Mouse (Mus musculus): ENCODE measurements around the gene Gm4881. TPM values are rescaled to one million over a fixed set of nuclear protein-coding genes. Genes with fewer than 3 reads are reported as not detected.

Gm4881 gene
- 0.98 and 2.0 TPM in 2 replicates for polyA plus RNA-seq (2015; fragmentation: Nextera tagmentation; extraction: Ambion mirVana)

GRCm38 (mm10) chr7:24944257-24944950, at the start of gene Gm4881:
Gene Gm4881, minus strand, starts transcription at chr7:24944494.
- WGBS: under 1% methylated on average over 62 of the region's 72 CpGs
- peak; percentile 23; the same call in 1 of the 2 replicates for ATAC-seq (ENCODE audit: low FRiP score)
- Histone ChIP-seq H3K36me3 (no peaks in the 10 kb centered on the region), H3K9ac (replicated peaks) (peak within 1 kb of the TSS; percentile 33; the same call in 1 of the 2 replicates), H3K4me3 (replicated peaks) (peak within 1 kb of the TSS; percentile 38), H3K27ac (replicated peaks) (no peak within 1 kb of the TSS), H3K4me2 (peak within 1 kb of the TSS; percentile 69), H3K27me3 (replicated peaks) (peaks cover 95% of the 10 kb centered on the region), H3K9me3 (replicated peaks) (no peaks in the 10 kb centered on the region), H3K4me1 (peaks cover 25% of the 10 kb centered on the region)

- Histone ChIP-seq H3K36me3 (peaks cover 91% of the 10 kb centered on the region), H3K4me3 (replicated peaks) (no peak overlapping the region), H3K27me3 (replicated peaks) (no peaks in the 10 kb centered on the region), H3K4me2 (no peak overlapping the region), H3K9ac (replicated peaks) (no peak overlapping the region), H3K27ac (replicated peaks) (no peak overlapping the region), H3K9me3 (replicated peaks) (no peaks in the 10 kb centered on the region), H3K4me1 (no peaks in the 10 kb centered on the region)
- no peak for ATAC-seq (ENCODE audit: low FRiP score)
- WGBS: 75% methylated on average over 6 of the region's 6 CpGs
Observed at GRCm38 (mm10) chr7:24993081-24993480, 48.8 kb upstream of the Gm4881 start.

GRCm38 (mm10) chr7:24990478-24990877, 46.2 kb upstream of the Gm4881 start:
- H3K27ac ChIP-seq (replicated peaks): no peak overlapping the region
- no peaks in the 10 kb centered on the region for H3K4me1 ChIP-seq
- no peaks in the 10 kb centered on the region for H3K9me3 ChIP-seq (replicated peaks)
- no peak overlapping the region for H3K4me2 ChIP-seq
- no peak for ATAC-seq (ENCODE audit: low FRiP score)
- WGBS: 89% methylated on average over 8 of the region's 8 CpGs
- H3K36me3 ChIP-seq: peaks cover 95% of the 10 kb centered on the region
- H3K4me3 ChIP-seq (replicated peaks): no peak overlapping the region
- no peak overlapping the region for H3K9ac ChIP-seq (replicated peaks)
- H3K27me3 ChIP-seq (replicated peaks): no peaks in the 10 kb centered on the region

- Histone ChIP-seq H3K27me3 (replicated peaks) (no peaks in the 10 kb centered on the region), H3K9ac (replicated peaks) (no peak overlapping the region), H3K4me2 (no peak overlapping the region), H3K4me3 (replicated peaks) (no peak overlapping the region), H3K9me3 (replicated peaks) (no peaks in the 10 kb centered on the region), H3K4me1 (no peaks in the 10 kb centered on the region), H3K36me3 (peaks cover 93% of the 10 kb centered on the region), H3K27ac (replicated peaks) (no peak overlapping the region)
- no peak for ATAC-seq (ENCODE audit: low FRiP score)
- WGBS: 88% methylated on average over 14 of the region's 14 CpGs
Observed at GRCm38 (mm10) chr7:24987941-24988340, 43.6 kb upstream of the Gm4881 start.

GRCm38 (mm10) chr7:24985799-24986198, 41.5 kb upstream of the Gm4881 start:
- Histone ChIP-seq H3K36me3 (peaks cover 97% of the 10 kb centered on the region), H3K4me3 (replicated peaks) (no peak overlapping the region), H3K27ac (replicated peaks) (no peak overlapping the region), H3K4me1 (no peaks in the 10 kb centered on the region), H3K4me2 (no peak overlapping the region), H3K9me3 (replicated peaks) (no peaks in the 10 kb centered on the region), H3K9ac (replicated peaks) (no peak overlapping the region), H3K27me3 (replicated peaks) (no peaks in the 10 kb centered on the region)
- WGBS: 75% methylated on average over 5 of the region's 5 CpGs
- no peak for ATAC-seq (ENCODE audit: low FRiP score)

GRCm38 (mm10) chr7:24984307-24984706, 40.0 kb upstream of the Gm4881 start:
- no peak overlapping the region for H3K27ac ChIP-seq (replicated peaks)
- WGBS: 94% methylated on average over 2 of the region's 2 CpGs
- H3K36me3 ChIP-seq: peaks cover 97% of the 10 kb centered on the region
- ATAC-seq (ENCODE audit: low FRiP score): no peak
- no peak overlapping the region for H3K9ac ChIP-seq (replicated peaks)
- no peaks in the 10 kb centered on the region for H3K27me3 ChIP-seq (replicated peaks)
- no peaks in the 10 kb centered on the region for H3K4me1 ChIP-seq
- no peak overlapping the region for H3K4me3 ChIP-seq (replicated peaks)
- H3K9me3 ChIP-seq (replicated peaks): no peaks in the 10 kb centered on the region
- no peak overlapping the region for H3K4me2 ChIP-seq

GRCm38 (mm10) chr7:24983396-24983795, 39.1 kb upstream of the Gm4881 start:
- Histone ChIP-seq H3K9ac (replicated peaks) (no peak overlapping the region), H3K27me3 (replicated peaks) (no peaks in the 10 kb centered on the region), H3K4me1 (no peaks in the 10 kb centered on the region), H3K36me3 (peaks cover 97% of the 10 kb centered on the region), H3K4me2 (no peak overlapping the region), H3K27ac (replicated peaks) (no peak overlapping the region), H3K4me3 (replicated peaks) (no peak overlapping the region), H3K9me3 (replicated peaks) (no peaks in the 10 kb centered on the region)
- WGBS: 89% methylated on average over 5 of the region's 5 CpGs
- ATAC-seq (ENCODE audit: low FRiP score): no peak

- WGBS: 82% methylated on average over 7 of the region's 7 CpGs
- Histone ChIP-seq H3K36me3 (peaks cover 80% of the 10 kb centered on the region), H3K9ac (replicated peaks) (no peak overlapping the region), H3K27me3 (replicated peaks) (no peaks in the 10 kb centered on the region), H3K4me3 (replicated peaks) (no peak overlapping the region), H3K4me1 (no peaks in the 10 kb centered on the region), H3K9me3 (replicated peaks) (no peaks in the 10 kb centered on the region), H3K27ac (replicated peaks) (no peak overlapping the region), H3K4me2 (no peak overlapping the region)
- no peak for ATAC-seq (ENCODE audit: low FRiP score)
Observed at GRCm38 (mm10) chr7:24980439-24980838, 36.1 kb upstream of the Gm4881 start.

GRCm38 (mm10) chr7:24978781-24979180, 34.5 kb upstream of the Gm4881 start:
- WGBS: 81% methylated on average over 7 of the region's 7 CpGs

GRCm38 (mm10) chr7:24974893-24975595, 30.8 kb upstream of the Gm4881 start:
- Histone ChIP-seq H3K4me2 (no peak overlapping the region), H3K9me3 (replicated peaks) (no peaks in the 10 kb centered on the region), H3K36me3 (peaks cover 28% of the 10 kb centered on the region), H3K9ac (replicated peaks) (no peak overlapping the region; the same call in 1 of the 2 replicates), H3K4me1 (peaks cover 14% of the 10 kb centered on the region), H3K27ac (replicated peaks) (no peak overlapping the region), H3K4me3 (replicated peaks) (no peak overlapping the region), H3K27me3 (replicated peaks) (no peaks in the 10 kb centered on the region)
- no peak for ATAC-seq (ENCODE audit: low FRiP score)
- 29% methylated on average over 9 of the region's 9 CpGs for WGBS

More at GRCm38 (mm10) chr7:24978781-24979180, 34.5 kb upstream of the Gm4881 start:
- peaks cover 66% of the 10 kb centered on the region for H3K36me3 ChIP-seq
- no peak overlapping the region for H3K27ac ChIP-seq (replicated peaks)
- no peak overlapping the region for H3K4me3 ChIP-seq (replicated peaks)
- peaks cover 2% of the 10 kb centered on the region; the same call in 1 of the 2 replicates for H3K4me1 ChIP-seq
- ATAC-seq (ENCODE audit: low FRiP score): no peak
- H3K9ac ChIP-seq (replicated peaks): no peak overlapping the region
- no peaks in the 10 kb centered on the region for H3K27me3 ChIP-seq (replicated peaks)
- no peak overlapping the region for H3K4me2 ChIP-seq
- no peaks in the 10 kb centered on the region for H3K9me3 ChIP-seq (replicated peaks)

- WGBS: 74% methylated on average over 5 of the region's 5 CpGs
- no peak for ATAC-seq (ENCODE audit: low FRiP score)
- Histone ChIP-seq H3K4me3 (replicated peaks) (no peak overlapping the region), H3K9me3 (replicated peaks) (no peaks in the 10 kb centered on the region), H3K4me2 (no peak overlapping the region), H3K9ac (replicated peaks) (no peak overlapping the region), H3K27me3 (replicated peaks) (no peaks in the 10 kb centered on the region), H3K27ac (replicated peaks) (no peak overlapping the region), H3K36me3 (peaks cover 20% of the 10 kb centered on the region), H3K4me1 (peaks cover 14% of the 10 kb centered on the region)
Observed at GRCm38 (mm10) chr7:24973902-24974301, 29.6 kb upstream of the Gm4881 start.

GRCm38 (mm10) chr7:24973208-24973607, 28.9 kb upstream of the Gm4881 start:
- Histone ChIP-seq H3K4me1 (peaks cover 14% of the 10 kb centered on the region), H3K27me3 (replicated peaks) (no peaks in the 10 kb centered on the region), H3K9me3 (replicated peaks) (no peaks in the 10 kb centered on the region), H3K4me2 (no peak overlapping the region), H3K36me3 (peaks cover 13% of the 10 kb centered on the region), H3K9ac (replicated peaks) (no peak overlapping the region), H3K27ac (replicated peaks) (no peak overlapping the region), H3K4me3 (replicated peaks) (no peak overlapping the region)
- WGBS: 83% methylated on average over 4 of the region's 4 CpGs
- ATAC-seq (ENCODE audit: low FRiP score): no peak
